Mouse (Mus musculus): ENCODE results near the gene Ppp4r1.
A peak's percentile ranks its signal among the peaks of the same experiment; 100 is the strongest.

Gene Ppp4r1

GRCm38 (mm10) chr17:65813763-65814162, 31.4 kb downstream of the Ppp4r1 start:
- peak; percentile 68 for DNase-seq

DNA sequence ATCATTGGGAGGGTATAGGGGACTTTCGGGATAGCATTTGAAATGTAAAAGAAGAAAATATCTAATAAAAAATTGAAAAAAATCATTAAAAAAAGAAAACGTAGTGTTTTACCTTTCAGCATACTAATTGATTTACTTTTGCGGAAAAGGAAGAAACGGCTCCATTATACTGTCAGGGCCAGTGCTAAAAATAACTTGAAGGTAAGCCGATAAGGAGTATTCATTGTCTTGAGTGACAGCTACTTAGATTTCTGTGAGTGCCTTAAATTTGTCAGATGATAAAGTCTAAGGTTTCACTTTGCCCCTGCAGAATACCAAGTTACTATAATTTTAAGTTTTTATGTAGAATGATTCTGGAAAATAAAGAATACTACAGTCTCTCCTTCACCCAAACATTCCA, 37.8 kb downstream of the Ppp4r1 start:
- no peak for DNase-seq

DNA sequence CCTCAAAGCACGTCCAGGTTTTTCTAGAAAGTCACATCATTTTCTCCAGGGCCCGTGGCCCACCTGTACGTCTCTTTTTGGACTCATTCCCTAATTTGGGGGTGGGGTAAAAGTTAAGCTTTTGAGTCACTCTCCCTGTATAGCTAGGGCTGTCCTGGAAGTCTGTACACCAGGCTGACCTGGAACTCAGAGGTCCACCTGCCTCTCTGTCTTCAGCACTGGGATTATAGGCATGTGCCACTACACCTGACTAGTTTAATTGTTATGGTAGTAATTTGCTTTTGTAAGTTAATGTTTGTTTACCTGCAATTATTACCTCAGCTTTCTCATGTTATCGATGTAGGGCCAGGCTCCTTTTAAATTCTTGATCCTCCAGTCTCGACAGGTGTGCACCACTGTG, 40.0 kb downstream of the Ppp4r1 start:
- DNase-seq = no peak

DNA sequence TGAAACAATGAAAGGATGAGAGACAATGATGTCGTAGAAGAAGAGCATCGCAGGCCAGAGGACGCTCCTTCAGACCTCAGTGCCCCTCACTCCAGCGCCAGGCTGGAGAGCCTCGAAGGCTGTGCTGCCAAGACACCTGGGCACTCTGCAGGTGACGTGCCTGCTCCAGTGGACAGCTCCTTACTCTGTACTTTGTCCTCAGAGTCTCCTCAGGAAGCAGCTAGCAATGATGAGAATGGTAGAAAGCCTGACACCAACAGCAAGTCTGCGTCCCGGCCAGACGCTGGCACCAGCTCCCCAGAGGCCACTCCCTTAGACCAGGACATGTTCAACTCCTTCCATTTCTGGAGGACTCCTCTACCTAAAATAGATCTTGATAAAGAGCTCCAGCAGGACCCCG, 41.9 kb downstream of the Ppp4r1 start:
- no peak for DNase-seq

GRCm38 (mm10) chr17:65826257-65826656, 43.9 kb downstream of the Ppp4r1 start:
- DNase-seq = no peak

DNA sequence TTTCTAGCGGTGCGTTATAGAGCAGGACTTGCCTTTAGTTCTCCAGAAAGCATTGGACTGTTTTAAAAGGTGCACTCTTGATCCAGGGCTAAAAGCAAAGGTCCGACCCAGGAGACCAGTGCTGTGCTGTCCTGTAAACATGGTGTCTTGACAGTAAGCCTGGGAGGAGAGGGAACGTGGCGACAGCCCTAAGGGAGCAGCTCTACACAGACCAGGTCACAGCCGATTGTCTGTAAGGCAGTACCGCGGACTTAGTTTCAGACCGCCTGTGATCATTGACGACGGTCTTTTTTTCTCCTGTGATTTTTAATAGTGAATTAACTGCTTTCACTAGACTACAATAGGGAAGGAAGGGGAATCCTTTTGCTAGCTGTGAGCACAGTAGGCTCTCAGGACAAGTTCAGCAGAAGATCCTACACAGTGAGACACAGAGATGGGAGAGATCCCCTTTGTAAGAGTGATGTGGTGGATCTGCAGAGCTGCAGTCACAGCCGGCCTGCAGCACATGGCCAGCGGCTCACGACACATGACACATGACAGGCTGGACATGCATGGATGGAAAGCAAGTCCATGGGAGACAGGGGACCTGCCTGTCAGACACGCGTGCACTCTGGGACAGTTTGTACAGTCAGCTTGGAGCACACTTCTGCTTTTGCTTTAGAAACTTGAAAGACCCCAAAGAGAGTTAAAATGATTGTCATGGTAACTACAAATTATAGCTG, 44.9 kb downstream of the Ppp4r1 start:
- DNase-seq = no peak

- DNase-seq = no peak
Observed at GRCm38 (mm10) chr17:65827904-65828303, 45.5 kb downstream of the Ppp4r1 start.

DNA sequence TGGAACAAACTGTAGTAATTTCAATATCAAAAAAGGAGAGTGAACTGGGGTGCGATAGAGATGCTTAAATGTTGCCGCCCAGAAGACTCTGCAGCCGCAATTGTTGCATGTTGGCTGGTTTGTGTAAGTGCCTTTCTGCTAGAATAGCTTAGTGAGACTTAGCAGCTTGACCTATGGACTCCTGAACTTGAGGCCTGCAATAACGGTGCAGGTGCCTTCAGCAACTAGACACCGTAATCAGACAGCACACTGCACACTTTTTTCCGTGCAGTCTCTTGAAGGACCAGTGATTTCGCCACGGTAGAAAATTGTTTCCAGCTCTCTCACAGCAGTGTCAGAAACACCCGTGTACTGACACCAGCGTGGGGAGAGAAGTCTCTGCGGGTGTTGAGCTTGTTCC, 46.6 kb downstream of the Ppp4r1 start:
- DNase-seq = no peak

DNA sequence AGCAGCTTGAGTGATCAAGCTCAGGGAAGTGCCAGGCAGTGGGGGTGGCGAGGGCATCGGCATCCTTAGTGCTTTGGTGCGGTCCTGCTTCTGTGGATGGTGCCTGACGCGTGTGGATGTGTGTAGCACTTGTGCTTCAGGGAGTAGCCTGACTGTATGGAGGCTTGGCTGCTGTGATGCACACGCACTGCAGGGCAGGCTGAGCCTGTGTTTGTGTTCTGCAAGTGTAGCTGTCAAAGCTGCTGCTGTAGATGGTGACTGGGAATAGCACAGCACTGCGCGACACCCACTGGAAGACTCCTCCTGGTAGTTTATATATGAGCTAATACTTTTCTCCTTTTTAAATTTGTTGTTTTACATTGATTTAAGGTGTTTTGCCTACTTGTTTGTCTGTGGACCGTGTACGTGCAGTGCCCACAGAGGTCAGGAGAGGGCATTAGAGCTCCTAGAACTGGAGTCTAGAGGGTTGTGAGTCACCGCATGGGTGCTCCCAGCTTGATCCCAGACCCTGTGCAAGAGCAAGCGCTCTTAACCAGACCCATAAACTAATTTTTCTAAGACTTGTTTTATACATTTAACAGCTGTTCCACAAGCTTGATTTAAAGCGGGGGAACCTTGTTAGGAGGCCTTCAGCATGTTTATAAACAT, 48.0 kb downstream of the Ppp4r1 start:
- no peak for DNase-seq

DNA sequence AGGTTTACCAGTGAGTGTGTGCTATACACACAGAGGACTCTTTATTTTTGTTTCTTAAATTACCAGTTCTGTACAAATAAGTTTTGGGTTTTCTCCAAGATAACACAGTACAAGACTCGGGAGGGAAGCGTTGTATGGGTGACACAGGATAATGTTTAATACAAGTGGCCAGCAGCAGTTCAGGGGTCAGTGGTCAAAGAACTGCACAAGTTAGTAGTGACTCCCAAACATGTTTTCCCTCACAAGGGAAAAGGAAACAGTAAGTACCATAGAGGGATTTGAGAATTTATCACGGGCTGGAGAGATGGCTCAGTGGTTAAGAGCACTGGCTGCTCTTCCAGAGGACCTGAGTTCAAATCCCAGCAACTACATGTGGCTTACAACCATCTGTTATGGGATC, 51.5 kb downstream of the Ppp4r1 start:
- DNase-seq = no peak

- DNase-seq = peak; percentile 68
Observed at GRCm38 (mm10) chr17:65836746-65837145, 54.4 kb downstream of the Ppp4r1 start.

GRCm38 (mm10) chr17:65839541-65840256, 57.3 kb downstream of the Ppp4r1 start:
- DNase-seq = no peak

- DNase-seq = peak; percentile 82
Observed at GRCm38 (mm10) chr17:65842669-65843381, 60.5 kb downstream of the Ppp4r1 start.

- peak; percentile 80 for DNase-seq
Observed at GRCm38 (mm10) chr17:65845423-65845822, 63.0 kb downstream of the Ppp4r1 start.

- peak; percentile 82 for DNase-seq
Observed at GRCm38 (mm10) chr17:65847694-65848449, 65.5 kb downstream of the Ppp4r1 start.

DNA sequence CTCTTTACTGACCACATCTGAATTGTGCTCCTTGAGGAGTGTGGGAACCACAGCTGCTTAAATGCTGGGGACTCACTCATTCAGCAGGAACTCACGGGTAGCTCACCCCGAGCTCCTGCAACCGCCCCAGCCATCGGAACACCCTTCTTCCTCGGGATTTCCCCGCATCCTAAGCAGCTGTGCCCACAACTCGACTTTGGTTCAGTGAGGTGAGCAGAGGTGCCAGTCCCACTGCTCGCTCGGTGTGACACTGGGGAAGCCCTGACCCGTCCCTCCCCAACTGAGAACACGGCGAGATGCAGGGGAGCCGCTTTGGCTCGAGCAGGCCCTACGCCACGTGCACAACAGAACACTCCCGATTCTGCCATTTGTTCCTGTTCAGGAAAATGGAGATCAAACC, 68.1 kb downstream of the Ppp4r1 start:
- no peak for DNase-seq

GRCm38 (mm10) chr17:65851749-65852148, 69.4 kb downstream of the Ppp4r1 start:
- no peak for DNase-seq

GRCm38 (mm10) chr17:65853326-65853725, 71.0 kb downstream of the Ppp4r1 start:
- no peak for DNase-seq

DNA sequence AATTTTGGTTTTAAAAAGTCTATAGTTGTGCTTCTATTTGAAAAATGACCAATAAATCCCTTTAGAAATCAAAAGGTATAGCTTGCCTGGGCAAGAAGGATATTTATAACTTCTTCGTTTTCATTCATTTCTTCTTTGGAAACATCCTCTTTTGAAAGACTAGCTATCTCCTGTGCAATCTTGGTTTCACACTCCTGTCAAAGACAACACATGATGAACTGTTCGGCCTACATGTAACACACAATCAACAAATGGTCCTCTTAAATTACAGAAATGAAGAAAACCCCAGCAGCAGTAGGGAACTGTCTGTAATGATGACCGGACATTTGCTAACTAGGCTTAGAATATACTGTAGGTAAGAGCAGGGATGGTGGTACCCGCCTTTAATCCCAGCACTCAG, 71.6 kb downstream of the Ppp4r1 start:
- no peak for DNase-seq

GRCm38 (mm10) chr17:65857617-65858016, 75.2 kb downstream of the Ppp4r1 start:
- DNase-seq = no peak

- no peak for DNase-seq
Observed at GRCm38 (mm10) chr17:65862579-65862978, 80.2 kb downstream of the Ppp4r1 start.

DNA sequence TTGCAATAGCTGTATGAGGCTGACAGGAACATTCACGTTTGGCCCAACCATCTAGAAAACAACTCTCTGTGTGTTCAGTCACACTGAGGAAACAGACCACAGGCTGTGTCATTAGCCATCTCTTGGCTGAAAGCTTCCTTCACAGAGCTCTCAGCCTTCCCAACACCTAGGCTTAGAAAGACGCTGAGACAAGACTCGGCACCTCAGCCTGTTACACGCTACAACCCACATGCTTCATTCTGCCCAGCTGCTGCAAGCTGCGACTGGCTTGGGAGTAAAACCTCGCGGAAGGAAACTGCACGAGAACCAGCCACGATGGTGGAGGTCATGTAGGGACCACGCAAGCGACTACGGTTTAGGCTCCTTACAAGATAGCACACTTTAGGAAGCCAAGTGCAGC, 81.5 kb downstream of the Ppp4r1 start:
- no peak for DNase-seq

GRCm38 (mm10) chr17:65864742-65865141, 82.4 kb downstream of the Ppp4r1 start:
- no peak for DNase-seq

Data from heart, adult 11 months (tissue).